Mouse (Mus musculus) R1 (cell line): ENCODE data around the gene Cd9.
"Not testable (repeated sequence)": the region's sequence is repeated elsewhere in the genome, so short reads cannot be mapped to it uniquely, and the experiment has no call there.

Source experiments
- DNase-seq: peaks from one replicate; pipeline ENCODE4 v3.0.0-alpha.2; 2018; ENCODE audit warnings: low read depth, low spot score

The Cd9 gene

GRCm38 (mm10) chr6:125503186-125503802, 8.7 kb upstream of the Cd9 start:
- DNase-seq: no peak

GRCm38 (mm10) chr6:125498062-125498461, 3.5 kb upstream of the Cd9 start:
- DNase-seq: peak; percentile 79

- peak; percentile 70 for DNase-seq
These were observed 1.8 kb upstream of the Cd9 start for GRCm38 (mm10) chr6:125496417-125496816.

- no peak for DNase-seq
These were observed 770 bp upstream of the Cd9 start for GRCm38 (mm10) chr6:125495361-125495760.

- DNase-seq: peak; percentile 61
These were observed 1.4 kb downstream of the Cd9 start for GRCm38 (mm10) chr6:125493147-125493546.

GRCm38 (mm10) chr6:125492664-125493063, 1.9 kb downstream of the Cd9 start:
- DNase-seq: no peak

GRCm38 (mm10) chr6:125492033-125492432, 2.6 kb downstream of the Cd9 start:
- no peak for DNase-seq

- DNase-seq: peak; percentile 78
These were observed 3.2 kb downstream of the Cd9 start for GRCm38 (mm10) chr6:125491393-125491792.

GRCm38 (mm10) chr6:125489881-125490559, 4.6 kb downstream of the Cd9 start:
- peak; percentile 65 for DNase-seq

- no peak for DNase-seq
These were observed 9.0 kb downstream of the Cd9 start for GRCm38 (mm10) chr6:125485589-125485988.

GRCm38 (mm10) chr6:125484721-125485120, 9.9 kb downstream of the Cd9 start:
- DNase-seq: no peak

- not testable (repeated sequence) for DNase-seq
These were observed 10.3 kb downstream of the Cd9 start for GRCm38 (mm10) chr6:125484313-125484660.

GRCm38 (mm10) chr6:125483515-125484312, 10.9 kb downstream of the Cd9 start:
- DNase-seq: peak; percentile 64

- no peak for DNase-seq
These were observed 12.2 kb downstream of the Cd9 start for GRCm38 (mm10) chr6:125482427-125482831.

GRCm38 (mm10) chr6:125481667-125482390, 12.8 kb downstream of the Cd9 start:
- no peak for DNase-seq

- DNase-seq: no peak
These were observed 13.9 kb downstream of the Cd9 start for GRCm38 (mm10) chr6:125480396-125481361.

GRCm38 (mm10) chr6:125479359-125479758, 15.2 kb downstream of the Cd9 start:
- DNase-seq: no peak

- peak; percentile 66 for DNase-seq
These were observed 16.2 kb downstream of the Cd9 start for GRCm38 (mm10) chr6:125478135-125479128.

- no peak for DNase-seq
These were observed 17.6 kb downstream of the Cd9 start for GRCm38 (mm10) chr6:125476826-125477589.
